Mouse (Mus musculus) left cerebral cortex, postnatal 4 days (tissue): ENCODE measurements at regions not wholly inside any gene's neighbourhood (a gene's known extent, or its start where the extent isn't known, plus 50 kb on each side); places are given as distances from the start of the nearest gene placed in this dataset.

Experiments
- DNase-seq: peaks from one replicate; pipeline ENCODE4 v3.0.0-alpha.2; 2022
- intact Hi-C: fragments of 180-260 bp; cut with DNase I; formaldehyde crosslinking; loops from one replicate; pipeline ENCODE4 v1.15.1; 2025

GRCm38 (mm10) chr4:10510013-10510412 lies 364.3 kb upstream of the 2610301B20Rik start:
- intact Hi-C loops: no loop called here
- DNase-seq: no peak

- DNase-seq: no peak
- intact Hi-C loops: no loop called here
Observed at GRCm38 (mm10) chr4:10550711-10551305, 323.5 kb upstream of the 2610301B20Rik start.

GRCm38 (mm10) chr4:10553724-10554123 lies 320.6 kb upstream of the 2610301B20Rik start:
- intact Hi-C loops: no loop called here
- no peak for DNase-seq

GRCm38 (mm10) chr4:10560078-10560477 lies 314.2 kb upstream of the 2610301B20Rik start:
- DNase-seq: no peak
- intact Hi-C loops: no loop called here

- intact Hi-C loops: no loop called here
- DNase-seq: no peak
Observed at GRCm38 (mm10) chr4:10604513-10604912, 269.8 kb upstream of the 2610301B20Rik start.

- DNase-seq: no peak
- intact Hi-C loops: no loop called here
Observed at GRCm38 (mm10) chr4:10607855-10608576, 266.3 kb upstream of the 2610301B20Rik start.

- intact Hi-C loops: no loop called here
- DNase-seq: no peak
Observed at GRCm38 (mm10) chr4:10610784-10611183, 263.5 kb upstream of the 2610301B20Rik start.
